Mouse (Mus musculus): ENCODE data around the gene Gm14412. TPM values are rescaled to one million over a fixed set of nuclear protein-coding genes. Genes with fewer than 3 reads are reported as not detected.
"Not testable (repeated sequence)": the region's sequence is repeated elsewhere in the genome, so short reads cannot be mapped to it uniquely, and the experiment has no call there.

The Gm14412 gene
- polyA plus RNA-seq, 1 experiment from 2014 or later, result not detected

DNA sequence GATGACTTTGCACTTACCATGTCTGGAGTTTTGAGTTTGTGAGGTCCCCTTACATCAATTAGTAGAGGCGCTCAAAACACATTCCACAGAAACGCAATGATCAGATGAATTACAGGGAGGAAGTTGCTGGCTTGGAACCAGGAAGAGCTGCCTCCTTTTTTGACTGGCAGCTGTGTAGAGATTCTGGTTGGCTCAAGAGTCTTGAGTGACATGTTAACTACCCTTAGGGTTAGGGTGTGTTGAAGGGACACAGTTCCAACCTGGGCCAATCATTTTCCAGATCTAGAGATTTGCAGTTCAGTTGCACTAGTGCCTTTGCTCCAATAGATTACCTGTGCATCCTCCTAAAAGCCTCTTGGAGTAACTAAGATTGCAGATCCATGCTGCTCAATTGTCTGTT, 51.9 kb downstream of the Gm14412 start:
- not testable (repeated sequence) for H3K4me3 ChIP-seq (ENCODE audit: low read depth, low read length); H3K27ac ChIP-seq (ENCODE audit: low read depth, low read length); ATAC-seq (replicated peaks; ENCODE audit: low FRiP score); H3K4me1 ChIP-seq (replicated peaks; ENCODE audit: control insufficient read depth, insufficient read depth, low read length); H3K9me3 ChIP-seq (ENCODE audit: control insufficient read depth, low read length); H3K4me2 ChIP-seq (ENCODE audit: low read depth, low read length, severe bottlenecking); H3K36me3 ChIP-seq (ENCODE audit: control insufficient read depth, insufficient read depth, low read length); H3K27me3 ChIP-seq (ENCODE audit: control insufficient read depth, insufficient read depth, low read length); DNase-seq (ENCODE audit: low spot score); H3K9ac ChIP-seq (ENCODE audit: low read length)
- WGBS, result 95% methylated on average over 2 of the region's 2 CpGs

DNA sequence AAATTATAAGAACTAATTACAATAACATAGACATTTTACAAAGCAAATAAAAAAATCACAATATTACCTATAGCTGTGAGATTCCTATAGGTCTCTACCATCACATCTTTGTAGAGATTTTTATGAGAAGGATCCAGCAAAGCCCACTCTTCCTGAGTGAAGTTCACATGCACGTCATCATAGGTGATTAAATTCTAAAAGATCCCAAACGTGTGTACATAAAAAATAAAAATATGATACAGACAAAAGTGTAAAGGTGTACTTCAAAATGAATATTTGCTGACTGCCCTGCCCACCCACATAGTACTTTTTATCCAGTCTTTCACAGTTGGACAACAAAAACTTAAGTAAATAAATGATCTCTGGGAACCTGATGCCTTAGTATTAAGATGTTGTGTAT, 57.2 kb downstream of the Gm14412 start, which contains the start of gene Gm14409:
Gene Gm14409 (minus strand): TSS at position 101 of the 400 bp plus-strand sequence.
- not testable (repeated sequence) for H3K4me2 ChIP-seq (ENCODE audit: low read depth, low read length, severe bottlenecking); H3K4me3 ChIP-seq (ENCODE audit: low read depth, low read length); H3K27me3 ChIP-seq (ENCODE audit: control insufficient read depth, insufficient read depth, low read length); H3K27ac ChIP-seq (ENCODE audit: low read depth, low read length); DNase-seq (ENCODE audit: low spot score); H3K36me3 ChIP-seq (ENCODE audit: control insufficient read depth, insufficient read depth, low read length); H3K9me3 ChIP-seq (ENCODE audit: control insufficient read depth, low read length); H3K9ac ChIP-seq (ENCODE audit: low read length); ATAC-seq (replicated peaks; ENCODE audit: low FRiP score); H3K4me1 ChIP-seq (replicated peaks; ENCODE audit: control insufficient read depth, insufficient read depth, low read length)
- WGBS, result no CpG with 5 or more reads among the region's 2 CpGs

Other genes with a start within 250 kb of the Gm14412 start
- not detected in 2 replicates for gene Gm14401, start 250.0 kb downstream of the Gm14412 start, polyA plus RNA-seq (2014; fragmentation: Nextera tagmentation; extraction: Ambion mirVana)
- 24.1 and 36.1 TPM in 2 replicates for gene Gm14410, start 117.9 kb downstream of the Gm14412 start, polyA plus RNA-seq (2014; fragmentation: Nextera tagmentation; extraction: Ambion mirVana)
- not detected in 2 replicates for gene Gm14409, start 57.3 kb downstream of the Gm14412 start, polyA plus RNA-seq (2014; fragmentation: Nextera tagmentation; extraction: Ambion mirVana)
- gene Gm14418, start 74.0 kb upstream of the Gm14412 start, polyA plus RNA-seq (2014; fragmentation: Nextera tagmentation; extraction: Ambion mirVana), result 11.3 and 12.5 TPM in 2 replicates
- 12.3 and 15.2 TPM in 2 replicates for gene Zfp970, start 140.4 kb upstream of the Gm14412 start, polyA plus RNA-seq (2014; fragmentation: Nextera tagmentation; extraction: Ambion mirVana)
- gene Gm14403, start 173.9 kb upstream of the Gm14412 start, polyA plus RNA-seq (2014; fragmentation: Nextera tagmentation; extraction: Ambion mirVana), result 5.5 and 5.8 TPM in 2 replicates